Mouse (Mus musculus) layer of hippocampus, adult 11-12 months (tissue): Measurements from ENCODE around the gene Cemip.

Experiments
- DNase-seq: peaks from one replicate; pipeline ENCODE4 v3.0.0; 2022; ENCODE audit warnings: low spot score

Cemip gene

GRCm38 (mm10) chr7:83966047-83966818 is 120.1 kb downstream of the Cemip start:
- no peak for DNase-seq

GRCm38 (mm10) chr7:83965181-83965580 is 121.1 kb downstream of the Cemip start:
- DNase-seq: no peak

GRCm38 (mm10) chr7:83952511-83952910 is 133.8 kb downstream of the Cemip start:
- DNase-seq: no peak

GRCm38 (mm10) chr7:83951327-83951726 is 135.0 kb downstream of the Cemip start:
- DNase-seq: no peak

- DNase-seq: no peak
Observed at GRCm38 (mm10) chr7:83949662-83950061, 136.6 kb downstream of the Cemip start.

GRCm38 (mm10) chr7:83948743-83949142 is 137.6 kb downstream of the Cemip start:
- DNase-seq: no peak

- DNase-seq: peak; percentile 41
Observed at GRCm38 (mm10) chr7:83941701-83942101, 144.6 kb downstream of the Cemip start.

GRCm38 (mm10) chr7:83940136-83940535 is 146.2 kb downstream of the Cemip start:
- no peak for DNase-seq

- DNase-seq: no peak
Observed at GRCm38 (mm10) chr7:83939017-83939721, 147.1 kb downstream of the Cemip start.

GRCm38 (mm10) chr7:83921637-83922036 is 164.7 kb downstream of the Cemip start:
- no peak for DNase-seq

GRCm38 (mm10) chr7:83920241-83920640 is 166.1 kb downstream of the Cemip start:
- DNase-seq: no peak

GRCm38 (mm10) chr7:83914566-83914965 is 171.7 kb downstream of the Cemip start:
- DNase-seq: peak; percentile 87

GRCm38 (mm10) chr7:83913995-83914394 is 172.3 kb downstream of the Cemip start:
- no peak for DNase-seq

- DNase-seq: no peak
Observed at GRCm38 (mm10) chr7:83913405-83913932, 172.8 kb downstream of the Cemip start.

- no peak for DNase-seq
Observed at GRCm38 (mm10) chr7:83911909-83912308, 174.4 kb downstream of the Cemip start.

GRCm38 (mm10) chr7:83904831-83905230 is 181.5 kb downstream of the Cemip start:
- no peak for DNase-seq

GRCm38 (mm10) chr7:83902296-83903145 is 183.8 kb downstream of the Cemip start:
- no peak for DNase-seq

GRCm38 (mm10) chr7:83901425-83901824 is 184.9 kb downstream of the Cemip start:
- DNase-seq: no peak

GRCm38 (mm10) chr7:83900519-83900918 is 185.8 kb downstream of the Cemip start:
- no peak for DNase-seq

GRCm38 (mm10) chr7:83898267-83898666 is 188.0 kb downstream of the Cemip start:
- DNase-seq: no peak

GRCm38 (mm10) chr7:83896077-83896740 is 190.1 kb downstream of the Cemip start:
- no peak for DNase-seq

- no peak for DNase-seq
Observed at GRCm38 (mm10) chr7:83894348-83894747, 192.0 kb downstream of the Cemip start.
